Mouse (Mus musculus) lung, postnatal 0 days (tissue): ENCODE measurements around the gene Aimp2.

ENCODE experiments used
- CTCF ChIP-seq: IDR thresholded peaks from 2 replicates; pipeline ENCODE4 v1.5.1; 2016; ENCODE audit warnings: antibody characterized with exemption, mild to moderate bottlenecking
- EP300 ChIP-seq: IDR thresholded peaks from 2 replicates; pipeline ENCODE4 v1.6.1; 2016; ENCODE audit warnings: antibody characterized with exemption, mild to moderate bottlenecking, control low read depth

DNA sequence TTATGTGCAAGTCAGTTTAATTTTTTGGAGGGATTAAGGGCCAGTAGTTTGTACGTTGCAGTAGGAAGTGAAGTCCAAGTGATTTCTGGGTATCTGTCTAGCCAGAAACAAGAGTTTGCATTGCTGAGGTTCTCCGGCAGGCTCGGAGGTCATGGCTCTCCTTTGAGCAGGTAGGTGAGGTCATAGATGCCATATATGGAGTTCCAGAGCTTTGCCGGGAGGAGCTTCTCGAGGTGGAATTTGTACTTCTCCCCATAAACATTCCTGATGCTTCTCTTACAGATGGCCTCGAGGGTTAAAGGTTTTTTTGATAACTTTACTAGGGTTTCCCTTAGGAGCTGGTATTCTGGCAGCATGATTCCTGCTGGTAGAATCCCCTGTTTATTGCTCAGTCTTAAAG, 18.9 kb downstream of the Aimp2 start:
- TF ChIP-seq CTCF, result no peak
- no peak for TF ChIP-seq EP300
